Mouse (Mus musculus) midbrain, embryonic 10.5 days (tissue): ENCODE data around the gene Gm7694. TPM values are rescaled to one million over a fixed set of nuclear protein-coding genes. Genes with fewer than 3 reads are reported as not detected.

Experiments
- DNase-seq: peaks from one replicate; pipeline ENCODE4 v3.0.0-alpha.2; 2017; ENCODE audit warnings: low spot score
- H3K27ac ChIP-seq: fragments of 300-500 bp; sonication (generic); replicated peaks from 2 replicates; pipeline ENCODE4 v1.5.1; 2016; ENCODE audit warnings: mild to moderate bottlenecking
- H3K27me3 ChIP-seq: fragments of 300-500 bp; sonication (generic); 2 replicates; pipeline ENCODE4 v1.6.1; 2016; ENCODE audit warnings: low read depth, mild to moderate bottlenecking; ENCODE audit not compliant: poor library complexity, severe bottlenecking
- H3K36me3 ChIP-seq: fragments of 300-500 bp; sonication (generic); 2 replicates; pipeline ENCODE4 v1.6.1; 2016; ENCODE audit warnings: mild to moderate bottlenecking, moderate library complexity
- H3K4me1 ChIP-seq: fragments of 300-500 bp; sonication (generic); 2 replicates; pipeline ENCODE4 v1.6.1; 2016
- H3K4me3 ChIP-seq: fragments of 300-500 bp; sonication (generic); 2 replicates; pipeline ENCODE4 v1.5.1; 2016; ENCODE audit warnings: mild to moderate bottlenecking, moderate library complexity
- H3K9me3 ChIP-seq: fragments of 300-500 bp; sonication (generic); replicated peaks from 2 replicates; pipeline ENCODE4 v1.6.1; 2016; ENCODE audit warnings: mild to moderate bottlenecking
- WGBS: fragments of 180-500 bp; shearing (Covaris S2); methylation state at CpG from one replicate; pipeline ENCODE4 v1.1.7; 2016; 5-methylcytosine and 5-hydroxymethylcytosine counted together
- polyA plus RNA-seq: library from polyadenylated mRNA; unstranded; fragments of >200 nt; fragmentation: Nextera tagmentation; extraction: Ambion mirVana; gene quantifications from 2 replicates; pipeline ENCODE4 v1.2.1, GENCODE M21; 2016

The Gm7694 gene
- polyA plus RNA-seq, result 2.7 and 3.1 TPM in 2 replicates

- no peak for DNase-seq
- WGBS, result 94% methylated on average over 4 of the region's 4 CpGs
- H3K36me3 ChIP-seq, result no peaks in the 10 kb centered on the region
- H3K9me3 ChIP-seq, result no peaks in the 10 kb centered on the region
- H3K4me3 ChIP-seq, result no peak within 1 kb of the TSS
- H3K4me1 ChIP-seq, result peaks cover 14% of the 10 kb centered on the region
- no peak within 1 kb of the TSS for H3K27ac ChIP-seq
- no peaks in the 10 kb centered on the region for H3K27me3 ChIP-seq
Observed at GRCm38 (mm10) chr1:170306232-170306631, at the start of gene Gm7694. Gene Gm7694, minus strand, starts transcription at chr1:170306332.

GRCm38 (mm10) chr1:170353335-170353734, 47.2 kb upstream of the Gm7694 start:
- no peaks in the 10 kb centered on the region for H3K36me3 ChIP-seq
- H3K9me3 ChIP-seq, result no peaks in the 10 kb centered on the region
- 72% methylated on average over 3 of the region's 3 CpGs for WGBS
- no peak overlapping the region for H3K4me3 ChIP-seq
- no peak for DNase-seq
- H3K27ac ChIP-seq, result no peak overlapping the region
- H3K27me3 ChIP-seq, result no peaks in the 10 kb centered on the region
- no peaks in the 10 kb centered on the region for H3K4me1 ChIP-seq

GRCm38 (mm10) chr1:170351080-170351479, 44.9 kb upstream of the Gm7694 start:
- Histone ChIP-seq H3K27ac (no peak overlapping the region), H3K9me3 (no peaks in the 10 kb centered on the region)
- no peak for DNase-seq

GRCm38 (mm10) chr1:170346266-170346665, 40.1 kb upstream of the Gm7694 start:
- no peak for DNase-seq
- Histone ChIP-seq H3K36me3 (no peaks in the 10 kb centered on the region), H3K4me3 (no peak overlapping the region), H3K27me3 (peaks cover 5% of the 10 kb centered on the region; the same call in 1 of the 2 replicates), H3K27ac (no peak overlapping the region), H3K9me3 (no peaks in the 10 kb centered on the region), H3K4me1 (peaks cover 11% of the 10 kb centered on the region; the same call in 1 of the 2 replicates)
- 89% methylated on average over 3 of the region's 3 CpGs for WGBS

More at GRCm38 (mm10) chr1:170351080-170351479, 44.9 kb upstream of the Gm7694 start:
- H3K36me3 ChIP-seq, result no peaks in the 10 kb centered on the region
- H3K4me1 ChIP-seq, result no peaks in the 10 kb centered on the region
- H3K27me3 ChIP-seq, result no peaks in the 10 kb centered on the region
- H3K4me3 ChIP-seq, result no peak overlapping the region

GRCm38 (mm10) chr1:170343906-170344305, 37.8 kb upstream of the Gm7694 start:
- no peaks in the 10 kb centered on the region for H3K9me3 ChIP-seq
- H3K27me3 ChIP-seq, result peaks cover 5% of the 10 kb centered on the region; the same call in 1 of the 2 replicates
- no peak for DNase-seq
- no peak overlapping the region for H3K4me3 ChIP-seq
- H3K27ac ChIP-seq, result no peak overlapping the region
- peaks cover 11% of the 10 kb centered on the region; the same call in 1 of the 2 replicates for H3K4me1 ChIP-seq
- no peaks in the 10 kb centered on the region for H3K36me3 ChIP-seq
- 93% methylated on average over 4 of the region's 4 CpGs for WGBS

GRCm38 (mm10) chr1:170343081-170343480, 36.9 kb upstream of the Gm7694 start:
- 61% methylated on average over 8 of the region's 8 CpGs for WGBS
- no peak overlapping the region for H3K27ac ChIP-seq
- no peak for DNase-seq
- H3K27me3 ChIP-seq, result peaks cover 5% of the 10 kb centered on the region; the same call in 1 of the 2 replicates
- H3K4me3 ChIP-seq, result no peak overlapping the region
- H3K9me3 ChIP-seq, result no peaks in the 10 kb centered on the region
- H3K36me3 ChIP-seq, result no peaks in the 10 kb centered on the region
- H3K4me1 ChIP-seq, result peaks cover 11% of the 10 kb centered on the region; the same call in 1 of the 2 replicates

- no peak for DNase-seq
- Histone ChIP-seq H3K36me3 (no peaks in the 10 kb centered on the region), H3K4me1 (peaks cover 11% of the 10 kb centered on the region; the same call in 1 of the 2 replicates), H3K27ac (no peak overlapping the region), H3K27me3 (peaks cover 5% of the 10 kb centered on the region; the same call in 1 of the 2 replicates), H3K4me3 (no peak overlapping the region), H3K9me3 (no peaks in the 10 kb centered on the region)
- WGBS, result 89% methylated on average over 3 of the region's 3 CpGs
Observed at GRCm38 (mm10) chr1:170339943-170340342, 33.8 kb upstream of the Gm7694 start.

GRCm38 (mm10) chr1:170332775-170333174, 26.6 kb upstream of the Gm7694 start:
- no peaks in the 10 kb centered on the region for H3K36me3 ChIP-seq
- no peak for DNase-seq
- 77% methylated on average over 4 of the region's 4 CpGs for WGBS
- H3K27me3 ChIP-seq, result no peaks in the 10 kb centered on the region
- no peak overlapping the region for H3K4me3 ChIP-seq
- H3K27ac ChIP-seq, result no peak overlapping the region
- H3K9me3 ChIP-seq, result no peaks in the 10 kb centered on the region
- peaks cover 6% of the 10 kb centered on the region for H3K4me1 ChIP-seq

GRCm38 (mm10) chr1:170331926-170332325, 25.8 kb upstream of the Gm7694 start:
- Histone ChIP-seq H3K36me3 (no peaks in the 10 kb centered on the region), H3K4me3 (no peak overlapping the region), H3K27ac (no peak overlapping the region), H3K27me3 (no peaks in the 10 kb centered on the region), H3K9me3 (no peaks in the 10 kb centered on the region), H3K4me1 (peaks cover 6% of the 10 kb centered on the region)
- DNase-seq, result no peak
- WGBS, result 63% methylated on average over 6 of the region's 6 CpGs

- Histone ChIP-seq H3K9me3 (no peaks in the 10 kb centered on the region), H3K27me3 (no peaks in the 10 kb centered on the region), H3K27ac (no peak overlapping the region), H3K36me3 (no peaks in the 10 kb centered on the region), H3K4me3 (no peak overlapping the region), H3K4me1 (peaks cover 3% of the 10 kb centered on the region)
- no peak for DNase-seq
- 90% methylated on average over 4 of the region's 4 CpGs for WGBS
Observed at GRCm38 (mm10) chr1:170325277-170325676, 19.1 kb upstream of the Gm7694 start.

GRCm38 (mm10) chr1:170324312-170324711, 18.2 kb upstream of the Gm7694 start:
- DNase-seq, result no peak
- 84% methylated on average over 1 of the region's 1 CpGs for whole genome bisulfite sequencing
- Histone ChIP-seq H3K27ac (no peak overlapping the region), H3K4me3 (no peak overlapping the region), H3K36me3 (no peaks in the 10 kb centered on the region), H3K4me1 (no peaks in the 10 kb centered on the region), H3K27me3 (no peaks in the 10 kb centered on the region), H3K9me3 (no peaks in the 10 kb centered on the region)

- Histone ChIP-seq H3K27me3 (no peaks in the 10 kb centered on the region), H3K27ac (no peak overlapping the region), H3K9me3 (no peaks in the 10 kb centered on the region), H3K4me3 (no peak overlapping the region), H3K36me3 (peaks cover 4% of the 10 kb centered on the region; the same call in 1 of the 2 replicates), H3K4me1 (no peaks in the 10 kb centered on the region)
- no peak for DNase-seq
- 88% methylated on average over 10 of the region's 10 CpGs for WGBS
Observed at GRCm38 (mm10) chr1:170323001-170323400, 16.9 kb upstream of the Gm7694 start.

GRCm38 (mm10) chr1:170322046-170322445, 15.9 kb upstream of the Gm7694 start:
- DNase-seq, result no peak
- Histone ChIP-seq H3K27me3 (no peaks in the 10 kb centered on the region), H3K27ac (no peak overlapping the region), H3K4me1 (no peaks in the 10 kb centered on the region), H3K9me3 (no peaks in the 10 kb centered on the region), H3K4me3 (no peak overlapping the region), H3K36me3 (peaks cover 4% of the 10 kb centered on the region; the same call in 1 of the 2 replicates)
- 92% methylated on average over 2 of the region's 2 CpGs for WGBS

- WGBS, result 83% methylated on average over 6 of the region's 6 CpGs
- H3K27me3 ChIP-seq, result no peaks in the 10 kb centered on the region
- H3K36me3 ChIP-seq, result no peaks in the 10 kb centered on the region
- peaks cover 11% of the 10 kb centered on the region for H3K4me1 ChIP-seq
- H3K9me3 ChIP-seq, result no peaks in the 10 kb centered on the region
- no peak for DNase-seq
- no peak overlapping the region for H3K27ac ChIP-seq
- no peak overlapping the region for H3K4me3 ChIP-seq
Observed at GRCm38 (mm10) chr1:170311431-170311830, 5.3 kb upstream of the Gm7694 start.
